Mouse (Mus musculus): ENCODE measurements around the gene Yap1. TPM values are rescaled to one million over a fixed set of nuclear protein-coding genes. Genes with fewer than 3 reads are reported as not detected.

Gene Yap1
- polyA plus RNA-seq, 1 experiment from 2014 or later = 3.5 TPM

Other genes starting within 250 kb of the Yap1 start
- gene Tmem123, start 240.6 kb downstream of the Yap1 start, polyA plus RNA-seq (2015; fragmentation: Nextera tagmentation; extraction: Ambion mirVana) = 39.1 and 53.4 TPM in 2 replicates
- 11.7 and 15.7 TPM in 2 replicates for gene Birc2, start 167.5 kb downstream of the Yap1 start, polyA plus RNA-seq (2015; fragmentation: Nextera tagmentation; extraction: Ambion mirVana)
- 4.8 and 5.7 TPM in 2 replicates for gene Birc3, start 131.4 kb downstream of the Yap1 start, polyA plus RNA-seq (2015; fragmentation: Nextera tagmentation; extraction: Ambion mirVana)
- 1.6 and 2.1 TPM in 2 replicates for gene Cfap300, start 38.2 kb upstream of the Yap1 start, polyA plus RNA-seq (2015; fragmentation: Nextera tagmentation; extraction: Ambion mirVana)
- gene Cep126, start 129.7 kb upstream of the Yap1 start, polyA plus RNA-seq (2015; fragmentation: Nextera tagmentation; extraction: Ambion mirVana) = 0.23 and 0.37 TPM in 2 replicates

Data from liver, embryonic 13.5 days (tissue).